Mouse (Mus musculus): Measurements from ENCODE around the gene Fbxo34. TPM values are rescaled to one million over a fixed set of nuclear protein-coding genes. Genes with fewer than 3 reads are reported as not detected.
"Not testable (repeated sequence)": the region's sequence is repeated elsewhere in the genome, so short reads cannot be mapped to it uniquely, and the experiment has no call there.

Fbxo34 gene
- total and polyA plus RNA-seq, 3 experiments: 11.1 to 25.9 (median 11.9) TPM

GRCm38 (mm10) chr14:47529019-47529418 lies 78.8 kb downstream of the Fbxo34 start:
- in situ Hi-C loops (cut with MboI; ENCODE audit: low pct_ligation_motif_present, low pct_unique_long_range_greater_than_20kb, low sequenced_read_pairs) (no loop called here), dilution Hi-C loops (cut with MboI; ENCODE audit: extremely low pct_ligation_motif_present, extremely low pct_unique_long_range_greater_than_20kb, low sequenced_read_pairs) (no loop called here)
- Histone ChIP-seq H3K9me3 (replicated peaks; ENCODE audit: low read length) (no peaks in the 10 kb centered on the region), H3K79me2 (replicated peaks; ENCODE audit: control insufficient read depth, extremely low read depth, insufficient read depth, poor library complexity, severe bottlenecking) (0 out of 2 replicates have a peak, but pooled peaks cover 2% of the 10 kb centered on the region), H3K4me2 (ENCODE audit: insufficient read depth, low read depth, poor library complexity, severe bottlenecking) (no peak overlapping the region), H3K36me3 (replicated peaks in 1 of 2; ENCODE audit: control insufficient read depth in 1 of 2, insufficient read depth in 1 of 2, low read length in 1 of 2) (peaks cover 23 to 63% of the 10 kb centered on the region in 2 experiments), H3K27ac (ENCODE audit: insufficient read depth, low read depth) (no peak overlapping the region), H3K4me1 (ENCODE audit: control insufficient read depth in 1 of 2, insufficient read depth in 2 of 2) (peaks cover 4 to 8% of the 10 kb centered on the region in 2 experiments), H3K27me3 (replicated peaks) (no peaks in the 10 kb centered on the region), H3K4me3 (replicated peaks in 1 of 3; ENCODE audit: low read depth in 2 of 3, low read length in 2 of 3, poor library complexity in 1 of 3) (no peak overlapping the region), H3K9ac (ENCODE audit: insufficient read depth, low read depth) (no peak overlapping the region)
- peak; percentile 71 for DNase-seq (ENCODE audit: extremely low read depth)
- no peak for TF ChIP-seq IRF4 (IDR thresholded peaks at IDR 0.05; ENCODE audit: low read depth, low read length)
- peak; percentile 40 for TF ChIP-seq RAD21 (IDR thresholded peaks at IDR 0.05; ENCODE audit: low read depth, low read length)
- TF ChIP-seq HCFC1 (IDR thresholded peaks at IDR 0.05; ENCODE audit: low read depth, low read length): no peak
- TF ChIP-seq EP300 (IDR thresholded peaks at IDR 0.05; ENCODE audit: low read length): no peak
- TF ChIP-seq JUN (IDR thresholded peaks at IDR 0.05; ENCODE audit: insufficient read depth, low read depth, low read length): no peak
- peak; percentile 65 to 72 for TF ChIP-seq CTCF (conservative IDR thresholded peaks at IDR 0.05 in 1 of 2, IDR thresholded peaks at IDR 0.05 in 1 of 2; ENCODE audit: low read depth in 2 of 2, low read length in 2 of 2)
- TF ChIP-seq USF2 (conservative IDR thresholded peaks at IDR 0.05; ENCODE audit: low read depth, low read length): no peak
- no peak for TF ChIP-seq KAT2A (IDR thresholded peaks at IDR 0.05; ENCODE audit: insufficient replicate concordance, low read length)
- TF ChIP-seq MAZ (IDR thresholded peaks at IDR 0.05; ENCODE audit: low read depth, low read length): no peak
- no peak for TF ChIP-seq CHD1 (IDR thresholded peaks at IDR 0.05; ENCODE audit: low read depth, low read length)
- no peak for TF ChIP-seq PAX5 (IDR thresholded peaks at IDR 0.05; ENCODE audit: low read length)
- TF ChIP-seq TBP (conservative IDR thresholded peaks at IDR 0.05; ENCODE audit: low read depth, low read length): no peak
- TF ChIP-seq SIN3A (IDR thresholded peaks at IDR 0.05; ENCODE audit: low read length): no peak
- TF ChIP-seq E2F4 (IDR thresholded peaks at IDR 0.05; ENCODE audit: insufficient replicate concordance, low read depth, low read length): no peak
- no peak for TF ChIP-seq ZC3H11A (IDR thresholded peaks at IDR 0.05; ENCODE audit: low read depth, low read length)
- TF ChIP-seq CHD2 (IDR thresholded peaks at IDR 0.05; ENCODE audit: low read length): no peak
- TF ChIP-seq ETS1 (conservative IDR thresholded peaks at IDR 0.05; ENCODE audit: low read depth, low read length): no peak
- no peak for TF ChIP-seq POLR2A (IDR thresholded peaks at IDR 0.05; ENCODE audit: low read depth, low read length)
- TF ChIP-seq RCOR1 (conservative IDR thresholded peaks at IDR 0.05; ENCODE audit: low read depth, low read length): no peak
- peak; percentile 46 for TF ChIP-seq SMC3 (IDR thresholded peaks at IDR 0.05; ENCODE audit: low read depth, low read length)
- no peak for TF ChIP-seq JUND (conservative IDR thresholded peaks at IDR 0.05; ENCODE audit: low read depth, low read length)

GRCm38 (mm10) chr14:47529592-47529991 lies 79.4 kb downstream of the Fbxo34 start:
- Histone ChIP-seq H3K4me1 (ENCODE audit: control insufficient read depth in 1 of 2, insufficient read depth in 2 of 2) (peaks cover 4 to 11% of the 10 kb centered on the region in 2 experiments), H3K36me3 (replicated peaks in 1 of 2; ENCODE audit: control insufficient read depth in 1 of 2, insufficient read depth in 1 of 2, low read length in 1 of 2) (peaks cover 23 to 58% of the 10 kb centered on the region in 2 experiments)
- H3K9ac ChIP-seq (ENCODE audit: insufficient read depth, low read depth); dilution Hi-C loops (cut with MboI; ENCODE audit: extremely low pct_ligation_motif_present, extremely low pct_unique_long_range_greater_than_20kb, low sequenced_read_pairs); DNase-seq (ENCODE audit: extremely low read depth); H3K4me3 ChIP-seq (replicated peaks in 1 of 3; ENCODE audit: low read depth in 2 of 3, low read length in 2 of 3, poor library complexity in 1 of 3); in situ Hi-C loops (cut with MboI; ENCODE audit: low pct_ligation_motif_present, low pct_unique_long_range_greater_than_20kb, low sequenced_read_pairs); H3K4me2 ChIP-seq (ENCODE audit: insufficient read depth, low read depth, poor library complexity, severe bottlenecking); H3K79me2 ChIP-seq (replicated peaks; ENCODE audit: control insufficient read depth, extremely low read depth, insufficient read depth, poor library complexity, severe bottlenecking); H3K27me3 ChIP-seq (replicated peaks); H3K27ac ChIP-seq (ENCODE audit: insufficient read depth, low read depth); H3K9me3 ChIP-seq (replicated peaks; ENCODE audit: low read length): not testable (repeated sequence)

All from CH12.LX (cell line).